Mouse (Mus musculus) liver, embryonic 16.5 days (tissue): ENCODE measurements around the gene Trpv6. TPM values are rescaled to one million over a fixed set of nuclear protein-coding genes. Genes with fewer than 3 reads are reported as not detected.
A peak's percentile ranks its signal among the peaks of the same experiment; 100 is the strongest.

Source experiments
- ATAC-seq: fragments of 200-750 bp; cut with Nextera tagmentation; 2 replicates; pipeline ENCODE4 v1.8.0; 2017; ENCODE audit warnings: low read depth, mild to moderate bottlenecking, moderate number of reproducible peaks, moderate library complexity
- H3K27ac ChIP-seq: fragments of 300-500 bp; sonication (generic); 2 replicates; pipeline ENCODE4 v1.5.1; 2014; ENCODE audit warnings: mild to moderate bottlenecking, low read length
- H3K27me3 ChIP-seq: fragments of 300-500 bp; sonication (generic); 2 replicates; pipeline ENCODE4 v1.6.1; 2014; ENCODE audit warnings: low read depth, low read length, mixed read lengths; ENCODE audit not compliant: control insufficient read depth, insufficient read depth
- H3K36me3 ChIP-seq: fragments of 300-500 bp; sonication (generic); 2 replicates; pipeline ENCODE4 v1.6.1; 2014; ENCODE audit warnings: mild to moderate bottlenecking; ENCODE audit not compliant: control insufficient read depth, insufficient read depth
- H3K4me1 ChIP-seq: fragments of 300-500 bp; sonication (generic); 2 replicates; pipeline ENCODE4 v1.6.1; 2014; ENCODE audit warnings: low read depth, low read length, mixed read lengths; ENCODE audit not compliant: control insufficient read depth
- H3K4me2 ChIP-seq: fragments of 300-500 bp; sonication (generic); 2 replicates; pipeline ENCODE4 v1.6.1; 2014; ENCODE audit warnings: low read depth, low read length, mixed read lengths
- H3K4me3 ChIP-seq: fragments of 300-500 bp; sonication (generic); 2 replicates; pipeline ENCODE4 v1.5.1; 2014; ENCODE audit warnings: low read depth, mild to moderate bottlenecking, low read length
- H3K9ac ChIP-seq: fragments of 300-500 bp; sonication (generic); 2 replicates; pipeline ENCODE4 v1.6.1; 2014; ENCODE audit warnings: low read depth, low read length
- H3K9me3 ChIP-seq: fragments of 300-500 bp; sonication (generic); replicated peaks from 2 replicates; pipeline ENCODE4 v1.6.1; 2016; ENCODE audit warnings: low read length; ENCODE audit not compliant: control insufficient read depth
- whole genome bisulfite sequencing: fragments of 180-500 bp; shearing (Covaris S2); extraction: QIAGEN DNeasy Blood & Tissue Kit; methylation state at CpG from one replicate; pipeline ENCODE4 v1.1.7; 2014; ENCODE audit not compliant: insufficient replicate concordance; 5-methylcytosine and 5-hydroxymethylcytosine counted together
- polyA plus RNA-seq: library from polyadenylated mRNA; unstranded; fragments of >200 nt; fragmentation: Nextera tagmentation; extraction: Ambion mirVana; gene quantifications from 2 replicates; pipeline ENCODE4 v1.2.1, GENCODE M21; 2015

The Trpv6 gene
- polyA plus RNA-seq, 1 experiment from 2014 or later = 0.06 TPM

- H3K9ac ChIP-seq = no peak overlapping the region
- H3K36me3 ChIP-seq = no peaks in the 10 kb centered on the region
- H3K9me3 ChIP-seq = no peaks in the 10 kb centered on the region
- no peaks in the 10 kb centered on the region for H3K27me3 ChIP-seq
- WGBS = 20% methylated on average over 8 of the region's 8 CpGs
- no peak overlapping the region for H3K27ac ChIP-seq
- H3K4me1 ChIP-seq = no peaks in the 10 kb centered on the region
- H3K4me3 ChIP-seq = no peak overlapping the region
- H3K4me2 ChIP-seq = no peak overlapping the region
- no peak for ATAC-seq
Observed at GRCm38 (mm10) chr6:41654648-41655047, 18.4 kb upstream of the Trpv6 start.

- Histone ChIP-seq H3K9ac (no peak overlapping the region), H3K9me3 (no peaks in the 10 kb centered on the region), H3K4me3 (no peak overlapping the region), H3K4me1 (no peaks in the 10 kb centered on the region), H3K27ac (no peak overlapping the region), H3K4me2 (no peak overlapping the region), H3K27me3 (no peaks in the 10 kb centered on the region), H3K36me3 (no peaks in the 10 kb centered on the region)
- WGBS = 55% methylated on average over 5 of the region's 5 CpGs
- no peak for ATAC-seq
Observed at GRCm38 (mm10) chr6:41653173-41653572, 17.0 kb upstream of the Trpv6 start.

GRCm38 (mm10) chr6:41646672-41647071, 10.5 kb upstream of the Trpv6 start:
- Histone ChIP-seq H3K9me3 (no peaks in the 10 kb centered on the region), H3K27ac (no peak overlapping the region), H3K36me3 (no peaks in the 10 kb centered on the region), H3K4me3 (no peak overlapping the region), H3K9ac (no peak overlapping the region), H3K27me3 (no peaks in the 10 kb centered on the region), H3K4me1 (no peaks in the 10 kb centered on the region), H3K4me2 (no peak overlapping the region)
- ATAC-seq = no peak

GRCm38 (mm10) chr6:41646220-41646619, 10.0 kb upstream of the Trpv6 start:
- Histone ChIP-seq H3K36me3 (no peaks in the 10 kb centered on the region), H3K27me3 (no peaks in the 10 kb centered on the region), H3K27ac (no peak overlapping the region), H3K9ac (no peak overlapping the region), H3K4me3 (no peak overlapping the region), H3K4me1 (no peaks in the 10 kb centered on the region), H3K9me3 (no peaks in the 10 kb centered on the region), H3K4me2 (no peak overlapping the region)
- 73% methylated on average over 3 of the region's 3 CpGs for WGBS
- no peak for ATAC-seq

- ATAC-seq = peak; percentile 51; the same call in 1 of the 2 replicates
- Histone ChIP-seq H3K27me3 (no peaks in the 10 kb centered on the region), H3K27ac (no peak overlapping the region), H3K4me3 (no peak overlapping the region), H3K4me1 (no peaks in the 10 kb centered on the region), H3K9me3 (no peaks in the 10 kb centered on the region), H3K4me2 (no peak overlapping the region), H3K9ac (no peak overlapping the region), H3K36me3 (no peaks in the 10 kb centered on the region)
- 60% methylated on average over 3 of the region's 3 CpGs for WGBS
Observed at GRCm38 (mm10) chr6:41643227-41643626, 7.0 kb upstream of the Trpv6 start.

GRCm38 (mm10) chr6:41642765-41643164, 6.6 kb upstream of the Trpv6 start:
- H3K9me3 ChIP-seq = no peaks in the 10 kb centered on the region
- H3K36me3 ChIP-seq = no peaks in the 10 kb centered on the region
- WGBS = 64% methylated on average over 4 of the region's 4 CpGs
- no peak overlapping the region for H3K9ac ChIP-seq
- no peak overlapping the region for H3K27ac ChIP-seq
- H3K4me2 ChIP-seq = no peak overlapping the region
- no peak for ATAC-seq
- H3K4me1 ChIP-seq = no peaks in the 10 kb centered on the region
- no peaks in the 10 kb centered on the region for H3K27me3 ChIP-seq
- no peak overlapping the region for H3K4me3 ChIP-seq

GRCm38 (mm10) chr6:41641173-41641866, 5.1 kb upstream of the Trpv6 start:
- no peak overlapping the region for H3K27ac ChIP-seq
- H3K4me1 ChIP-seq = no peaks in the 10 kb centered on the region
- H3K36me3 ChIP-seq = no peaks in the 10 kb centered on the region
- H3K4me3 ChIP-seq = no peak overlapping the region
- no peaks in the 10 kb centered on the region for H3K27me3 ChIP-seq
- H3K4me2 ChIP-seq = no peak overlapping the region
- WGBS = 54% methylated on average over 6 of the region's 6 CpGs
- no peak for ATAC-seq
- H3K9me3 ChIP-seq = no peaks in the 10 kb centered on the region
- H3K9ac ChIP-seq = no peak overlapping the region

- WGBS = 61% methylated on average over 3 of the region's 3 CpGs
- Histone ChIP-seq H3K27ac (no peak overlapping the region), H3K27me3 (no peaks in the 10 kb centered on the region), H3K36me3 (no peaks in the 10 kb centered on the region), H3K9ac (no peak overlapping the region), H3K4me3 (no peak overlapping the region), H3K9me3 (no peaks in the 10 kb centered on the region), H3K4me1 (no peaks in the 10 kb centered on the region), H3K4me2 (no peak overlapping the region)
- no peak for ATAC-seq
Observed at GRCm38 (mm10) chr6:41640449-41640848, 4.2 kb upstream of the Trpv6 start.

- Histone ChIP-seq H3K27ac (no peak overlapping the region), H3K4me2 (no peak overlapping the region), H3K9me3 (no peaks in the 10 kb centered on the region), H3K4me1 (no peaks in the 10 kb centered on the region), H3K36me3 (no peaks in the 10 kb centered on the region), H3K27me3 (no peaks in the 10 kb centered on the region), H3K9ac (no peak overlapping the region), H3K4me3 (no peak overlapping the region)
- peak; percentile 55 for ATAC-seq
- WGBS = 53% methylated on average over 6 of the region's 6 CpGs
Observed at GRCm38 (mm10) chr6:41637927-41638506, 1.8 kb upstream of the Trpv6 start.
